Mouse (Mus musculus) embryo, embryonic 10.5 days (tissue): ENCODE measurements around the gene Mme.

Experiments used
- DNase-seq: peaks from one replicate; pipeline ENCODE4 v3.0.0-alpha.2; 2015; ENCODE audit warnings: low spot score

The Mme gene

GRCm38 (mm10) chr3:63351680-63352260 lies 110.4 kb downstream of the Mme start:
- DNase-seq, result no peak

DNA sequence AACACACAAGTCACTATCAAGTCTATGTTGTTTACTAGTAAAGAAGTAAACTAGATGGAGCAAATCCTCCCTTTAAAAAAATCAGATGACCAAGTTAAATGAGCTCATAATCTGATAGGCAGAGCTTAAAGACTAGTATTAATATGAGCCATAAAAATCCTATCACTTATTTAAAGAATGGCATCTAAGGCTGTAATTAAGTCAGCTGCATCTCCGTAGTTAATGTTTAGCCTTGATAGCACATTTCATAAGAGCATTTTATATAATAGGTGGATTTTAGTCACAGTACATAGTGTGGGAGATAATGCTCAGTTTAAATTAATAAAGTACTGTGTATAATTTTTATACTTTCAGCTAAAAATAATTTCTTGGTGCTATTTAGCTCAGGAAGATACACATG lies 118.2 kb downstream of the Mme start:
- DNase-seq, result no peak

DNA sequence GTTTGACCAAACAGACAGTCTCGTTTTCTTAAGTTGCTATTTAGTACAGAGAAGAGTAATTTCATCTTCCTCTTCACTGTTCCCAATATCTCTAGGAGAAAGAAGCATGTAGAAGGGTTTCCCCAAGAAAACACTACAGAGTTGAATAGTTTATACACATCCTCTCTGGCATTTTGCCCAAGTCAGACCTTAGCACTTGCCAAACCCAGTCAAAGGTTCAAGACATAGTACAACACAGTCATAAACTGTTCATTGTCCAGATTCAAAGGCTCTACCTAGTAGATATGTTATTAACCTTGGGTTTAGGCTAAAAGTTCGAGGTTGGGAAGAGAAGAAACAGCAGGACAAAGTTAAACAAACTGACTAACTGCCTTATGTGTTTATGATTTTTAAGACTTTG lies 143.7 kb downstream of the Mme start:
- no peak for DNase-seq

DNA sequence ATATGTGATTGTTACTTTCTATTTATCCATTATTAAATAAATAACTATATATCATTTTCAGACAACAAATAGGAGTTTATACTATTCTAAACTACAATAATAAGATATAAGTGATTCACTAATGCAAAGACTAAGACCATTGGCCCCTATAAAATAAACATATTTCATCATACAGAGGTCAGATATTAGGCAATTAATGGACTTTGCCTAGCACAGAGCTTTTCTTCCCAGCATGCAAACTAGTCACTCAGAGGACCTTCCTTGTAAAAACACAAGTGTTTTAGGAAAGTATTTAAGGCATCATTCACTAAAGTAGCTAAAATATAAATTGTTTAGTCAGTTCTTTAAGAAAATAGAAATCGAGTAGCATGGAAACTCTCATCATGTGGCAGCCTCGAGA lies 149.4 kb downstream of the Mme start:
- DNase-seq, result no peak

DNA sequence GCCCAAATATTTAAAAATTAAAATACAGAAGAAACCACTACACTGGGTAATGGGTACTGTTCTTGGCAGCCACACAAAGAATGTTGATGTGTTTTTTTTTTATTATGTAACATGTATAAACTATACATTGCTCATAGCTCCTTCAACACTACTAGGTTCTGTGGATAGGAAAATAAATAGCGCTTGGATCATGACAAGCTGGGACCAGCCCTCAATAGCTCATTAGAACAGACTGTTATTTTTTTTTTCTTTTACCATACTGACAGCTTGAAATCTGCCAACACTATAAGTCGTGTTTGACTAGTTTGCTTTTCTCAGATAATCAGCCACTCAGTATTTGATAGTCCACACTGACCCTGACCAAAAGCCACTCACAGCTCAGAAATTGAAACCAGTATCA lies 150.0 kb downstream of the Mme start:
- DNase-seq, result no peak

DNA sequence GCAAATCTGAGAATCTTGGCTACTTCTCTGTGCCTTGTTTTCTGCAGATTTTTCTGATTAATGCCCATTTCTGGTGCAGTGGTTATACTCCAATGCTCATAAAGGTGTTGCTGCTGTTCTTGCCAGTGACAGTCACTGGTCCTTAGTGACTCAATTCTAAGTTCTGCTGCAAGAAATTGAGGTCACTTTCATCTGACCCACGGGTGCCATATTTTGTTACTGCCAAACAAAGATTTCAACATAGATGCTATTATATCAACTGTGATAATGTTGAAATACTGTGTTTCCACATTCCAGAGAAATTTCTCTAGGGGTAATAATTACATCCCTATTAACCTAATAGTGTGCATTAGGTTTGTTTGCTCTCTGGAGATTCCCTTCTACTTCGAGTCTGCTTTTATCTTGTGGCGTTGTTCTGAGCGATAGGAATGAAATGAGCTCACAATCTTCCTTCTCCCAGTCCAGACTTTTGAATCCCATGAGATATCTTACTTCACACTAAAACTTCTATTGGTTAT lies 153.1 kb downstream of the Mme start:
- no peak for DNase-seq

GRCm38 (mm10) chr3:63398171-63398570 lies 156.8 kb downstream of the Mme start:
- no peak for DNase-seq

DNA sequence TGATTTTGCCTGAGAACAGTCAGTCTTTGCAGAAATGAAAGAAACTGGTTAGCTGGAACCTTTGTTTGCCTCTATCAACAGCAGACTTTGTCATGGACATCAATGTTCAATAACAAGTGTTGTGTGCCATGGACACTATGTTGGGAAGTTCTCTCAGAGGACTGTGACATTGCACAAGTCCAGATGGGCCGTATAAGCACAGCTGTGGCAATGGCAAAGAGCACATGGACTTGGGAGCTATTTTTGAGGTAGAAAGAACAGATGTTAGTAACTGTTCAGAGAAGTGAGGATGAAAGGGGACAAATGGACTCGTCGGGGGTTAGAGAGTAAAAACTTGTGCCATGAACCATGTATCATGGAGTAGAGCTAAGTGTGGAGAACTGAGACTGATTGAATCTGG lies 165.1 kb downstream of the Mme start:
- DNase-seq, result no peak

DNA sequence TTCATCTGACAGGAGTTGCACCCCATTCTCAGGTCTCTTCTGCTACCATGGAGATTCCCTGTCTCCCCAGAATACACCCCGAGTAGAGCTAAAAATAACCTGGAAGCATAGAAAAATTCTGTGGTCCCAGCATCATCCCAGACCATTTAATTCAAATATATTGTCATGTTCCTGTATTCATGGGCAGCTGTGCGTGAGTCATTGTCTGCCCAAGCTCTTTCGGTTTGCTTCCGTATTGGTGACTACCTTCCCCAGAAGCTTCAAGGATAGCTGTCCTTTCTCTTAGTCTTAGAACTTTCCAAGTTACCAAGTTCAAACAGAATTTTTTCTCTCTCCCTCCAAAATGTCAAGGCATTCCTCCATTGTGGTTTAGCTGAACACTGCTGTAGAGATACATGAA lies 169.7 kb downstream of the Mme start:
- no peak for DNase-seq

- peak; percentile 75 for DNase-seq
These were observed 171.0 kb downstream of the Mme start for GRCm38 (mm10) chr3:63412220-63412937.

GRCm38 (mm10) chr3:63413046-63413911 lies 171.9 kb downstream of the Mme start:
- peak; percentile 6 for DNase-seq

DNA sequence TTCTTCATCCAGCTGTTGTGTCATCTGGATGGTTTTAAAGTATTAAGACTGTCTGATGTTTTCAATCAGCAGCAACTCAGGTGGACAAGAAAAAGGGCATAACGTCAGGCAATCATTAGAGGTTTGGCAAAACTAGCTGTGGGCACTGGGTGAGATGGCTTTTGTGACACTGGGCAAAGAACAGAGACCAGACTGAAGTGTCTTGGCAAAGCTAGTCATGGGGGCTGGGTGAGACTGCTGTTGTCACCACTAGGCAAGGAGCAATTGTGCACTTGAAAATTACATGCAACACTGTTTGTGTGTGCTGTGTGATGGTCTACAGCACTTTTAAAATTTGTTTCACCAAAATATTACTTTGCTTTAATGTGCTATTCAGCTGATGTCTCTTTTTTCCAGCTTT lies 175.9 kb downstream of the Mme start:
- no peak for DNase-seq

DNA sequence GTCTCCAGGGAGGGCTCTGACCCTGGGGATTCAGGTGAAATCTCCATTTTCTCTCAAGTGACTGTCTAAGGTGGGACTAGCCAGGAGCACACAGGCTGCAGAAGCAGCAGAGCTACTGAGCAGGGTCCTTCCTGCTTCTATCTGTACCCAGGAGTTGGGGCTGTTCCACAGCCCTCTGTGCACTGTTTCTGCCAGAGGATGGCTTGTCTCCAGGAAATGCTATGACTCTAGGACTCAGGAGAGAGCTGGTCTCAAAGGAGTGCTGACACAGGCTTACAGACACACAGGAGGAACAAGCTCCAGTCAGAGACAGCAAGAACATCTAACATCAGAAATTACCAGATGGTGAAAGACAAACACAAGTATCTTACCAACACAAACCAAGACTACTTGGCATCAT lies 176.4 kb downstream of the Mme start:
- no peak for DNase-seq

DNA sequence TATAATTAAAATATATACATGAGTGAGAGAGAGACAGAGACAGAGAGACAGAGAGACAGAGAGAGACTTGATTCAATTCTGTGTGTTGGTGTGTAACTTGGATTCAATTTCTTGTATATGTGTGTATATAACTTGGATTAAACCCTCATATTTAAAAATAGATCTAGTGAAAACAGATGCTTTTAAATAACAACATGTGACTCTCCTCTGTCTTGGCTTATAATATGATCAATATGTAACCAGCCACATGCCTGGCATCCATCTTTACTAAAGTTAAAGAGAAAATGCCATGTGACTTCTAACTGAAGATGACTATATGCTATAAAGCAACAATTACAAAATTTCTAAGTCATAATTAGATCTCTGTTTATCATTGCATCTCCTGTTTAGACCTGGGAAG lies 182.2 kb downstream of the Mme start:
- DNase-seq, result no peak
